In genomic region chr11:29795106-29795505, GRCm38 (mm10) we compare ENCODE assay signal across 21 mouse cellular contexts. TPM values are rescaled to one million over a fixed set of nuclear protein-coding genes. Genes with fewer than 3 reads are reported as not detected.
DNase-seq lines count a peak whose midpoint lies in the region; ATAC-seq and TF ChIP-seq lines count a peak whose summit lies in the region.
"Had no signal": no experiment of that assay in that cellular context is flagged by ENCODE, and none has a peak within 500 bp of the region (broad histone marks: within the 10 kb centered on the region; RNA-seq: fewer than 3 reads in every experiment).

No protein-coding gene starts in this region.

- H3K4me2 ChIP-seq in forebrain, postnatal 0 days (ENCODE audit: low read depth), result no peak overlapping the region
- H3K4me2 ChIP-seq in forebrain, embryonic 15.5 days (replicated peaks), result no peak overlapping the region
- H3K4me2 ChIP-seq in midbrain, postnatal 0 days (ENCODE audit: low read depth, low read length, poor library complexity, severe bottlenecking), result no peak overlapping the region
- H3K4me2 ChIP-seq: forebrain, embryonic 12.5 days; liver, embryonic 11.5 days; lung, embryonic 15.5 days; neural tube, embryonic 15.5 days had no signal

- peak; percentile 36 for DNase-seq in forebrain, postnatal 0 days
- peak; percentile 82 for DNase-seq in brain, adult 2 months (ENCODE audit: low read depth, low spot score)
- DNase-seq in layer of hippocampus, adult 9-11 months, result peak; percentile 83
- peak; percentile 77 to 83 for DNase-seq in right cerebral cortex, adult 2 months (ENCODE audit: low spot score in 2 of 2)
- DNase-seq in lung, adult 2 months, result no peak
- no peak for DNase-seq in midbrain, postnatal 0 days (ENCODE audit: low spot score)
- DNase-seq: adrenal gland, adult 8-10 months; cerebellum, adult 9-11 months; embryo, embryonic 11 days; gastrocnemius, postnatal 10 days; retina, postnatal 1 day; thymus, adult 18-20 months had no signal

- TF ChIP-seq CTCF in forebrain, postnatal 0 days (IDR thresholded peaks at IDR 0.05; ENCODE audit: low read depth), result no peak
- no peak for TF ChIP-seq CTCF in lung, adult 2 months (IDR thresholded peaks at IDR 0.05; ENCODE audit: insufficient read depth, low read length)
- TF ChIP-seq CTCF in midbrain, postnatal 0 days (IDR thresholded peaks at IDR 0.05), result no peak

- no peaks in the 10 kb centered on the region for H3K9me3 ChIP-seq in forebrain, postnatal 0 days (ENCODE audit: low read length)
- no peaks in the 10 kb centered on the region for H3K9me3 ChIP-seq in forebrain, embryonic 15.5 days
- H3K9me3 ChIP-seq in midbrain, postnatal 0 days (ENCODE audit: low read length), result no peaks in the 10 kb centered on the region
- H3K9me3 ChIP-seq: forebrain, embryonic 12.5 days; lung, embryonic 15.5 days; megakaryocyte, embryonic 14.5 days; neural tube, embryonic 15.5 days had no signal

- WGBS in forebrain, postnatal 0 days, result 79% methylated on average over 6 of the region's 6 CpGs
- 84% methylated on average over 6 of the region's 6 CpGs for WGBS in forebrain, embryonic 15.5 days
- 87% methylated on average over 6 of the region's 6 CpGs for WGBS in lung, adult 2 months
- 94% methylated on average over 6 of the region's 6 CpGs for WGBS in midbrain, postnatal 0 days

- H3K4me3 ChIP-seq in forebrain, postnatal 0 days (ENCODE audit: low read depth, low read length), result no peak overlapping the region
- H3K4me3 ChIP-seq in forebrain, embryonic 15.5 days, result no peak overlapping the region
- H3K4me3 ChIP-seq in lung, adult 2 months (replicated peaks; ENCODE audit: extremely low read depth, low read depth, low read length), result no peak overlapping the region
- H3K4me3 ChIP-seq in midbrain, postnatal 0 days (ENCODE audit: low read depth, low read length), result no peak overlapping the region
- H3K4me3 ChIP-seq: forebrain, embryonic 12.5 days; lung, embryonic 15.5 days; megakaryocyte, embryonic 14.5 days; neural tube, embryonic 15.5 days had no signal

- H3K4me1 ChIP-seq in forebrain, postnatal 0 days (ENCODE audit: insufficient read depth), result 0 out of 2 replicates have a peak, but pooled peaks cover 6% of the 10 kb centered on the region
- no peaks in the 10 kb centered on the region for H3K4me1 ChIP-seq in forebrain, embryonic 15.5 days
- no peaks in the 10 kb centered on the region for H3K4me1 ChIP-seq in lung, adult 2 months (ENCODE audit: control insufficient read depth, insufficient read depth, low read length)
- H3K4me1 ChIP-seq in midbrain, postnatal 0 days (ENCODE audit: insufficient read depth, low read length), result no peaks in the 10 kb centered on the region
- H3K4me1 ChIP-seq: forebrain, embryonic 12.5 days; lung, embryonic 15.5 days; neural tube, embryonic 15.5 days had no signal

- no peak for TF ChIP-seq POLR2A in lung, adult 2 months (IDR thresholded peaks at IDR 0.05; ENCODE audit: borderline replicate concordance, extremely low read depth, low read depth, low read length)

- peak; percentile 45; the same call in 1 of the 2 replicates for ATAC-seq in forebrain, postnatal 0 days
- no peak for ATAC-seq in forebrain, embryonic 15.5 days (replicated peaks)
- no peak for ATAC-seq in midbrain, postnatal 0 days (ENCODE audit: low FRiP score)
- no peak for ATAC-seq in megakaryocyte, adult 5-6 weeks (ENCODE audit: poor library complexity, severe bottlenecking)

- H3K27me3 ChIP-seq in forebrain, postnatal 0 days (ENCODE audit: insufficient read depth, low read length), result no peaks in the 10 kb centered on the region
- no peaks in the 10 kb centered on the region for H3K27me3 ChIP-seq in forebrain, embryonic 15.5 days
- H3K27me3 ChIP-seq in midbrain, postnatal 0 days (ENCODE audit: insufficient read depth, low read length), result no peaks in the 10 kb centered on the region
- H3K27me3 ChIP-seq: forebrain, embryonic 12.5 days; lung, embryonic 15.5 days; neural tube, embryonic 15.5 days had no signal

- H3K9ac ChIP-seq in forebrain, postnatal 0 days, result no peak overlapping the region
- no peak overlapping the region for H3K9ac ChIP-seq in forebrain, embryonic 15.5 days (replicated peaks)
- H3K9ac ChIP-seq in midbrain, postnatal 0 days (replicated peaks; ENCODE audit: low read length, poor library complexity, severe bottlenecking), result no peak overlapping the region
- H3K9ac ChIP-seq: forebrain, embryonic 12.5 days; lung, embryonic 15.5 days; neural tube, embryonic 15.5 days had no signal

- H3K36me3 ChIP-seq in forebrain, postnatal 0 days (ENCODE audit: insufficient read depth), result no peaks in the 10 kb centered on the region
- no peaks in the 10 kb centered on the region; the same call in 1 of the 2 replicates for H3K36me3 ChIP-seq in forebrain, embryonic 15.5 days
- peaks cover 32% of the 10 kb centered on the region; the same call in 1 of the 2 replicates for H3K36me3 ChIP-seq in midbrain, postnatal 0 days (ENCODE audit: insufficient read depth, low read length)
- H3K36me3 ChIP-seq: forebrain, embryonic 12.5 days; lung, embryonic 15.5 days had no signal

- H3K27ac ChIP-seq in forebrain, postnatal 0 days (ENCODE audit: low read depth, low read length), result no peak overlapping the region
- H3K27ac ChIP-seq in forebrain, embryonic 15.5 days (replicated peaks), result no peak overlapping the region
- no peak overlapping the region for H3K27ac ChIP-seq in midbrain, postnatal 0 days (ENCODE audit: low read depth, low read length)
- H3K27ac ChIP-seq: forebrain, embryonic 12.5 days; kidney, postnatal 0 days; lung, embryonic 15.5 days; neural tube, embryonic 15.5 days had no signal

RNA-seq across cellular contexts. Expression of gene 4931440F15Rik, which starts 30.4 kb away (rescaled TPM):
- total RNA-seq in forebrain, postnatal 0 days (2014; rRNA removed), result 0.52 and 0.54 TPM in 2 replicates
- polyA plus RNA-seq in forebrain, postnatal 0 days (2015; fragmentation: Nextera tagmentation; extraction: Ambion mirVana), result 0.24 and 0.29 TPM in 2 replicates
- 0.37 and 0.47 TPM in 2 replicates for polyA plus RNA-seq in forebrain, embryonic 15.5 days (2015; fragmentation: Nextera tagmentation; extraction: Ambion mirVana)
- polyA plus RNA-seq in lung, adult 2 months (2012; rRNA removed), result 0.20 and 0.23 TPM in 2 replicates
- total RNA-seq in midbrain, postnatal 0 days (2014; rRNA removed), result 0.66 and 1.2 TPM in 2 replicates
- 0.33 and 0.56 TPM in 2 replicates for polyA plus RNA-seq in midbrain, postnatal 0 days (2015; fragmentation: Nextera tagmentation; extraction: Ambion mirVana)
- 0.09 TPM in 1 of 2 replicates, not detected in the other for total RNA-seq in megakaryocyte, adult 5-6 weeks (2015)
- total RNA-seq in megakaryocyte, adult 5-6 weeks (2017), result 0.28 and 0.29 TPM in 2 replicates
- total RNA-seq: hematopoietic stem cell, adult 5-6 weeks had no signal

Comparison
In these comparisons a context has a peak if more than half of its experiments do, and no peak if none do; other contexts are left out.
1. DNase-seq: peak in forebrain, postnatal 0 days (single experiment), brain, adult 2 months (single experiment), layer of hippocampus, adult 9-11 months (single experiment) and right cerebral cortex, adult 2 months (2 of 2); none in lung, adult 2 months (single experiment) and midbrain, postnatal 0 days (single experiment).